Mouse (Mus musculus) megakaryocyte, embryonic 14.5 days (primary cell): ENCODE results near the gene Prr36. TPM values are rescaled to one million over a fixed set of nuclear protein-coding genes. Genes with fewer than 3 reads are reported as not detected.

Experiments used
- H3K27me3 ChIP-seq: replicated peaks from 2 replicates; pipeline ENCODE3; 2012; ENCODE audit warnings: inconsistent platforms
- H3K36me3 ChIP-seq: replicated peaks from 2 replicates; pipeline ENCODE3; 2012; ENCODE audit warnings: low read length, inconsistent platforms, mixed read lengths
- H3K4me1 ChIP-seq: 2 replicates; pipeline ENCODE4 v1.6.1; 2012; ENCODE audit warnings: inconsistent platforms
- H3K4me3 ChIP-seq: replicated peaks from 2 replicates; pipeline ENCODE3; 2012; ENCODE audit warnings: moderate library complexity, mild to moderate bottlenecking, inconsistent platforms
- H3K9me3 ChIP-seq: 2 replicates; pipeline ENCODE4 v1.6.1; 2012; ENCODE audit warnings: inconsistent platforms
- FLI1 ChIP-seq: IDR thresholded peaks from 2 replicates; pipeline ENCODE4 v1.6.1; 2012; ENCODE audit warnings: low read length, inconsistent platforms, mixed read lengths
- GATA1 ChIP-seq: IDR thresholded peaks from 3 replicates; pipeline ENCODE4 v1.6.1; 2012; ENCODE audit warnings: mixed read lengths, low read length, inconsistent platforms, borderline replicate concordance
- polyA plus RNA-seq: library from polyadenylated mRNA; stranded (reverse); fragments of >175 nt; gene quantifications from 2 replicates; pipeline ENCODE4 v1.2.3, GENCODE M21; 2012; ENCODE audit warnings: low replicate concordance; ENCODE audit not compliant: insufficient read depth

Gene Prr36
- polyA plus RNA-seq, 1 experiment = 0.22 TPM

- H3K36me3 ChIP-seq = peaks cover 47% of the 10 kb centered on the region
- no peaks in the 10 kb centered on the region for H3K9me3 ChIP-seq
- H3K4me3 ChIP-seq = peak overlapping the region; percentile 96
- H3K27me3 ChIP-seq = peaks cover 13% of the 10 kb centered on the region
- TF ChIP-seq GATA1 (no peak), FLI1 (no peak)
- peaks cover 51% of the 10 kb centered on the region for H3K4me1 ChIP-seq
These were observed 22.1 kb upstream of the Prr36 start for GRCm38 (mm10) chr8:4239193-4239890.

GRCm38 (mm10) chr8:4238434-4239192 is 21.4 kb upstream of the Prr36 start, which contains the start of the genes Map2k7 and Gm49320:
Map2k7 (plus strand) TSS chr8:4238740.
Gm49320 (plus strand) TSS chr8:4238865.
- no peak for TF ChIP-seq GATA1
- no peak for TF ChIP-seq FLI1
- Histone ChIP-seq H3K4me1 (peaks cover 51% of the 10 kb centered on the region), H3K4me3 (peak within 1 kb of the TSS; percentile 96)

GRCm38 (mm10) chr8:4237814-4238433 is 20.7 kb upstream of the Prr36 start:
- H3K4me3 ChIP-seq = peak overlapping the region; percentile 96
- no peak for TF ChIP-seq GATA1
- TF ChIP-seq FLI1 = no peak
- H3K4me1 ChIP-seq = peaks cover 51% of the 10 kb centered on the region
- H3K27me3 ChIP-seq = peaks cover 18% of the 10 kb centered on the region
- no peaks in the 10 kb centered on the region for H3K9me3 ChIP-seq
- H3K36me3 ChIP-seq = peaks cover 33% of the 10 kb centered on the region

More at GRCm38 (mm10) chr8:4238434-4239192, 21.4 kb upstream of the Prr36 start, which contains the start of the genes Map2k7 and Gm49320:
- peaks cover 40% of the 10 kb centered on the region for H3K36me3 ChIP-seq
- peaks cover 18% of the 10 kb centered on the region for H3K27me3 ChIP-seq
- H3K9me3 ChIP-seq = no peaks in the 10 kb centered on the region

- H3K9me3 ChIP-seq = no peaks in the 10 kb centered on the region
- H3K36me3 ChIP-seq = no peaks in the 10 kb centered on the region
- no peak overlapping the region for H3K4me3 ChIP-seq
- TF ChIP-seq FLI1 (no peak), GATA1 (no peak)
- peaks cover 30% of the 10 kb centered on the region for H3K4me1 ChIP-seq
- H3K27me3 ChIP-seq = peaks cover 66% of the 10 kb centered on the region
These were observed 13.5 kb upstream of the Prr36 start for GRCm38 (mm10) chr8:4230612-4231351.

GRCm38 (mm10) chr8:4229784-4230183 is 12.5 kb upstream of the Prr36 start:
- TF ChIP-seq FLI1 (no peak), GATA1 (no peak)
- Histone ChIP-seq H3K27me3 (peaks cover 60% of the 10 kb centered on the region), H3K36me3 (no peaks in the 10 kb centered on the region), H3K4me1 (peaks cover 30% of the 10 kb centered on the region), H3K4me3 (no peak overlapping the region), H3K9me3 (no peaks in the 10 kb centered on the region)

GRCm38 (mm10) chr8:4227919-4228318 is 10.7 kb upstream of the Prr36 start:
- Histone ChIP-seq H3K36me3 (no peaks in the 10 kb centered on the region), H3K4me3 (no peak overlapping the region), H3K9me3 (no peaks in the 10 kb centered on the region), H3K4me1 (peaks cover 34% of the 10 kb centered on the region), H3K27me3 (peaks cover 64% of the 10 kb centered on the region)
- no peak for TF ChIP-seq GATA1
- TF ChIP-seq FLI1 = no peak

- H3K4me1 ChIP-seq = peaks cover 40% of the 10 kb centered on the region
- peaks cover 61% of the 10 kb centered on the region for H3K27me3 ChIP-seq
- no peaks in the 10 kb centered on the region for H3K36me3 ChIP-seq
- peak within 1 kb of the TSS; percentile 23 for H3K4me3 ChIP-seq
- TF ChIP-seq FLI1 = no peak
- TF ChIP-seq GATA1 = no peak
- no peaks in the 10 kb centered on the region for H3K9me3 ChIP-seq
These were observed 9.6 kb upstream of the Prr36 start, which contains the start of gene Lrrc8e for GRCm38 (mm10) chr8:4226739-4227347. Lrrc8e (plus strand) TSS chr8:4226827.

GRCm38 (mm10) chr8:4226323-4226722 is 9.1 kb upstream of the Prr36 start:
- peaks cover 40% of the 10 kb centered on the region for H3K4me1 ChIP-seq
- no peaks in the 10 kb centered on the region for H3K9me3 ChIP-seq
- H3K36me3 ChIP-seq = no peaks in the 10 kb centered on the region
- peaks cover 56% of the 10 kb centered on the region for H3K27me3 ChIP-seq
- peak overlapping the region; percentile 10 for H3K4me3 ChIP-seq
- TF ChIP-seq FLI1 = no peak
- no peak for TF ChIP-seq GATA1

- H3K4me1 ChIP-seq = peaks cover 34% of the 10 kb centered on the region
- TF ChIP-seq FLI1 = no peak
- TF ChIP-seq GATA1 = no peak
- peaks cover 48% of the 10 kb centered on the region for H3K27me3 ChIP-seq
- no peaks in the 10 kb centered on the region for H3K9me3 ChIP-seq
- H3K36me3 ChIP-seq = no peaks in the 10 kb centered on the region
- no peak overlapping the region for H3K4me3 ChIP-seq
These were observed 4.8 kb upstream of the Prr36 start for GRCm38 (mm10) chr8:4222059-4222458.
